Mouse (Mus musculus) midbrain, postnatal 0 days (tissue): ENCODE results near the gene Lpgat1. TPM values are rescaled to one million over a fixed set of nuclear protein-coding genes. Genes with fewer than 3 reads are reported as not detected.

Experiments used
- ATAC-seq: fragments of 200-750 bp; cut with Nextera tagmentation; 2 replicates; pipeline ENCODE4 v1.8.0; 2017; ENCODE audit warnings: moderate number of reproducible peaks, mild to moderate bottlenecking, moderate TSS enrichment, moderate library complexity; ENCODE audit not compliant: low FRiP score
- DNase-seq: peaks from one replicate; pipeline ENCODE4 v3.0.0-alpha.2; 2015; ENCODE audit warnings: low spot score
- H3K27ac ChIP-seq: fragments of 300-500 bp; sonication (generic); 2 replicates; pipeline ENCODE4 v1.5.1; 2014; ENCODE audit warnings: low read depth, mild to moderate bottlenecking, low read length, mixed read lengths
- H3K27me3 ChIP-seq: fragments of 300-500 bp; sonication (generic); 2 replicates; pipeline ENCODE4 v1.6.1; 2014; ENCODE audit warnings: low read length, control low read depth, mixed read lengths; ENCODE audit not compliant: insufficient read depth
- H3K36me3 ChIP-seq: fragments of 300-500 bp; sonication (generic); 2 replicates; pipeline ENCODE4 v1.6.1; 2014; ENCODE audit warnings: low read length, control low read depth, mixed read lengths; ENCODE audit not compliant: insufficient read depth
- H3K4me1 ChIP-seq: fragments of 300-500 bp; sonication (generic); 2 replicates; pipeline ENCODE4 v1.6.1; 2014; ENCODE audit warnings: mild to moderate bottlenecking, control low read depth, antibody characterized with exemption, low read length, mixed read lengths; ENCODE audit not compliant: insufficient read depth
- H3K4me2 ChIP-seq: fragments of 300-500 bp; sonication (generic); 2 replicates; pipeline ENCODE4 v1.6.1; 2014; ENCODE audit warnings: low read depth, mild to moderate bottlenecking, low read length, mixed read lengths; ENCODE audit not compliant: poor library complexity, severe bottlenecking
- H3K4me3 ChIP-seq: fragments of 300-500 bp; sonication (generic); 2 replicates; pipeline ENCODE4 v1.5.1; 2014; ENCODE audit warnings: low read depth, mild to moderate bottlenecking, low read length, moderate library complexity
- H3K9ac ChIP-seq: fragments of 300-500 bp; sonication (generic); replicated peaks from 2 replicates; pipeline ENCODE4 v1.6.1; 2014; ENCODE audit warnings: mild to moderate bottlenecking, low read length, moderate library complexity, mixed read lengths; ENCODE audit not compliant: poor library complexity, severe bottlenecking
- H3K9me3 ChIP-seq: fragments of 300-500 bp; sonication (generic); 2 replicates; pipeline ENCODE4 v1.6.1; 2016; ENCODE audit warnings: low read length, control low read depth
- CTCF ChIP-seq: IDR thresholded peaks from 2 replicates; pipeline ENCODE4 v1.5.1; 2016; ENCODE audit warnings: antibody characterized with exemption, mild to moderate bottlenecking
- WGBS: fragments of 180-500 bp; shearing (Covaris S2); extraction: QIAGEN DNeasy Blood & Tissue Kit; methylation state at CpG from one replicate; pipeline ENCODE4 v1.1.7; 2014; 5-methylcytosine and 5-hydroxymethylcytosine counted together
- polyA plus RNA-seq: library from polyadenylated mRNA; unstranded; fragments of >200 nt; fragmentation: Nextera tagmentation; extraction: Ambion mirVana; gene quantifications from 2 replicates; pipeline ENCODE4 v1.2.1, GENCODE M21; 2015
- total RNA-seq: library from RNA; depleted of rRNA; stranded (reverse); fragments of >200 nt; gene quantifications from 2 replicates; pipeline ENCODE4 v1.2.3, GENCODE M21; 2014; rRNA removed

The Lpgat1 gene
- total and polyA plus RNA-seq, 2 experiments from 2014 or later: 53.0 to 56.2 TPM

- TF ChIP-seq CTCF: no peak
- ATAC-seq: no peak
These were observed 101.4 kb downstream of the Lpgat1 start for GRCm38 (mm10) chr1:191819026-191819425.

GRCm38 (mm10) chr1:191820951-191821325, 103.3 kb downstream of the Lpgat1 start:
- H3K4me1 ChIP-seq: no peaks in the 10 kb centered on the region
- H3K9me3 ChIP-seq: no peaks in the 10 kb centered on the region
- no peaks in the 10 kb centered on the region for H3K36me3 ChIP-seq
- peak overlapping the region; percentile 43; the same call in 1 of the 2 replicates for H3K27ac ChIP-seq
- H3K4me2 ChIP-seq: peak overlapping the region; percentile 98
- peak overlapping the region; percentile 70 for H3K4me3 ChIP-seq
- WGBS: 3% methylated on average over 15 of the region's 15 CpGs
- ATAC-seq (no peak; the same call in 1 of the 2 replicates), DNase-seq (no peak)
- peak overlapping the region; percentile 36; the same call in 1 of the 2 replicates for H3K9ac ChIP-seq
- no peaks in the 10 kb centered on the region for H3K27me3 ChIP-seq
- TF ChIP-seq CTCF: no peak

More at GRCm38 (mm10) chr1:191819026-191819425, 101.4 kb downstream of the Lpgat1 start:
- Histone ChIP-seq H3K27ac (no peak overlapping the region), H3K4me3 (no peak overlapping the region), H3K36me3 (no peaks in the 10 kb centered on the region), H3K9me3 (no peaks in the 10 kb centered on the region), H3K27me3 (no peaks in the 10 kb centered on the region), H3K9ac (no peak overlapping the region), H3K4me1 (no peaks in the 10 kb centered on the region), H3K4me2 (no peak overlapping the region)
- no peak for DNase-seq

GRCm38 (mm10) chr1:191821326-191822091, 103.9 kb downstream of the Lpgat1 start, which contains the start of gene Nek2:
Nek2 (plus strand) TSS chr1:191821444.
- Histone ChIP-seq H3K27ac (peak within 1 kb of the TSS; percentile 43; the same call in 1 of the 2 replicates), H3K9ac (peak within 1 kb of the TSS; percentile 42; the same call in 1 of the 2 replicates), H3K9me3 (no peaks in the 10 kb centered on the region), H3K4me3 (peak within 1 kb of the TSS; percentile 70), H3K4me2 (peak within 1 kb of the TSS; percentile 98), H3K4me1 (no peaks in the 10 kb centered on the region), H3K36me3 (no peaks in the 10 kb centered on the region), H3K27me3 (no peaks in the 10 kb centered on the region)
- under 1% methylated on average over 77 of the region's 79 CpGs for WGBS
- peak; percentile 99 for DNase-seq
- no peak for TF ChIP-seq CTCF
- peak; percentile 93 for ATAC-seq

- ATAC-seq (no peak), DNase-seq (no peak)
- Histone ChIP-seq H3K4me3 (no peak overlapping the region), H3K27me3 (no peaks in the 10 kb centered on the region), H3K27ac (no peak overlapping the region), H3K9ac (no peak overlapping the region), H3K4me2 (no peak overlapping the region), H3K9me3 (no peaks in the 10 kb centered on the region), H3K36me3 (no peaks in the 10 kb centered on the region), H3K4me1 (no peaks in the 10 kb centered on the region)
- TF ChIP-seq CTCF: peak; percentile 64
- WGBS: 94% methylated on average over 3 of the region's 3 CpGs
These were observed 111.5 kb downstream of the Lpgat1 start for GRCm38 (mm10) chr1:191829124-191829523.

GRCm38 (mm10) chr1:191833396-191833795, 115.8 kb downstream of the Lpgat1 start:
- 98% methylated on average over 6 of the region's 6 CpGs for WGBS
- no peak for ATAC-seq
- H3K36me3 ChIP-seq: no peaks in the 10 kb centered on the region
- no peaks in the 10 kb centered on the region for H3K9me3 ChIP-seq
- H3K4me2 ChIP-seq: no peak overlapping the region
- no peak for TF ChIP-seq CTCF
- no peak overlapping the region for H3K9ac ChIP-seq
- DNase-seq: no peak
- H3K27ac ChIP-seq: no peak overlapping the region
- H3K4me1 ChIP-seq: no peaks in the 10 kb centered on the region
- no peak overlapping the region for H3K4me3 ChIP-seq
- no peaks in the 10 kb centered on the region for H3K27me3 ChIP-seq

Other genes starting within 250 kb of the Lpgat1 start
- 2.5 and 3.1 TPM in 2 replicates for gene Dtl, start 142.3 kb upstream of the Lpgat1 start, total RNA-seq
- gene Dtl, start 142.3 kb upstream of the Lpgat1 start, polyA plus RNA-seq: 1.7 and 2.0 TPM in 2 replicates
- gene Ints7, start 142.2 kb upstream of the Lpgat1 start, total RNA-seq: 33.1 and 40.4 TPM in 2 replicates
- gene Ints7, start 142.2 kb upstream of the Lpgat1 start, polyA plus RNA-seq: 24.6 and 27.0 TPM in 2 replicates
- 2.2 and 2.6 TPM in 2 replicates for gene Nek2, start 103.6 kb downstream of the Lpgat1 start, total RNA-seq
- 2.5 TPM in 2 replicates for gene Nek2, start 103.6 kb downstream of the Lpgat1 start, polyA plus RNA-seq
- 21.9 and 27.4 TPM in 2 replicates for gene Slc30a1, start 188.9 kb downstream of the Lpgat1 start, total RNA-seq
- 4.4 and 5.1 TPM in 2 replicates for gene Slc30a1, start 188.9 kb downstream of the Lpgat1 start, polyA plus RNA-seq